Mouse (Mus musculus) spleen, adult 2 months (tissue): Measurements from ENCODE around the gene Ccl22.

Source experiments
- CTCF ChIP-seq: fragments of 200-500 bp; IDR thresholded peaks from 2 replicates; pipeline ENCODE4 v1.5.1; 2011; ENCODE audit warnings: mild to moderate bottlenecking, inconsistent platforms; ENCODE audit not compliant: insufficient read depth, insufficient read length, insufficient replicate concordance; ENCODE audit errors: extremely low read depth
- POLR2A ChIP-seq: fragments of 200-500 bp; IDR thresholded peaks from 2 replicates; pipeline ENCODE4 v1.6.1; 2011; ENCODE audit warnings: low read depth, low read length, inconsistent platforms

GRCm38 (mm10) chr8:94780491-94781154, 35.2 kb downstream of the Ccl22 start:
- TF ChIP-seq CTCF, result no peak
- TF ChIP-seq POLR2A, result no peak
